Comparison of ENCODE assay signal across 9 mouse cellular contexts in the genomic region with DNA sequence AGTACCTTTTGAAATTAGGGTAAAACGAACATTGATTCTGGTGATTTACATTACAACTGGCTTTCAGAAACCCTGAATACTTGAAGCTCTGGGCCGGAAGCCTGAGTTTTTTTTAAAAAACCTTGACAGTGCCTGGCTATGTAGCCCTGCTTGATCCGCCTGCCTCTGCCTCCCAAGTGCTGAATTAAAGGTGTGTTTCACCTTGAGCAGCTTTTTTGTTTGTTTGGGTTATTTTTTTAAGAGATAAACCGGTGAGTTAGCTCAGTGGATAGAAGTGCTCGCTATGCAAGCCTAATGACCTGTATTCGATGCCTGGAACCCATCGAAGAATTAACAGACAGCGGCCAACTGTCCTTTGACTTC. TPM values are rescaled to one million over a fixed set of nuclear protein-coding genes. Genes with fewer than 3 reads are reported as not detected.
DNase-seq lines count a peak whose midpoint lies in the region; ATAC-seq and TF ChIP-seq lines count a peak whose summit lies in the region.
"Had no signal": no experiment of that assay in that cellular context is flagged by ENCODE, and none has a peak within 500 bp of the region (broad histone marks: within the 10 kb centered on the region; RNA-seq: fewer than 3 reads in every experiment).

No protein-coding gene starts in this region.

- no peak for TF ChIP-seq CTCF in cerebellum, adult 2 months (IDR thresholded peaks at IDR 0.05; ENCODE audit: borderline replicate concordance, insufficient read depth, low read depth, low read length)

- DNase-seq in 3134 (ENCODE audit: extremely low read depth, insufficient read length, low spot score), result peak; percentile 62
- DNase-seq in retina, embryonic 14.5 days (ENCODE audit: low spot score), result no peak
- no peak for DNase-seq in gastrocnemius, adult 8-10 months (ENCODE audit: low spot score in 2 of 2)
- DNase-seq in cerebellum, adult 2 months, result no peak

- H3K9ac ChIP-seq in forebrain, embryonic 13.5 days, result no peak overlapping the region
- peak overlapping the region; percentile 56 for H3K9ac ChIP-seq in liver, embryonic 16.5 days (ENCODE audit: low read depth, low read length)

- no peak for TF ChIP-seq POLR2A in cerebellum, adult 2 months (IDR thresholded peaks at IDR 0.05; ENCODE audit: borderline replicate concordance, insufficient read depth, low read length)

- no peak for ATAC-seq in erythroblast, adult 5-6 weeks (replicated peaks; ENCODE audit: low FRiP score, poor library complexity, severe bottlenecking)
- ATAC-seq in forebrain, embryonic 13.5 days, result no peak
- no peak for ATAC-seq in liver, embryonic 16.5 days (ENCODE audit: low read depth)

- H3K36me3 ChIP-seq in erythroblast, embryonic 14.5 days (ENCODE audit: control insufficient read depth), result no peaks in the 10 kb centered on the region
- no peaks in the 10 kb centered on the region for H3K36me3 ChIP-seq in forebrain, embryonic 13.5 days (ENCODE audit: poor library complexity, severe bottlenecking)
- H3K36me3 ChIP-seq in liver, embryonic 16.5 days (ENCODE audit: control insufficient read depth, insufficient read depth), result no peaks in the 10 kb centered on the region

- 12% methylated on average over 8 of the region's 8 CpGs for WGBS in forebrain, embryonic 13.5 days
- WGBS in liver, embryonic 16.5 days (ENCODE audit: insufficient replicate concordance), result 6% methylated on average over 8 of the region's 8 CpGs
- WGBS in cerebellum, adult 2 months, result 6% methylated on average over 8 of the region's 8 CpGs

- peak overlapping the region; percentile 61 for H3K27ac ChIP-seq in forebrain, embryonic 13.5 days
- H3K27ac ChIP-seq in liver, embryonic 16.5 days (ENCODE audit: low read length), result peak overlapping the region; percentile 100
- no peak overlapping the region for H3K27ac ChIP-seq in cerebellum, adult 2 months (ENCODE audit: insufficient read depth, low read length)

- H3K27me3 ChIP-seq in erythroblast, embryonic 14.5 days (ENCODE audit: control insufficient read depth), result peaks cover 7% of the 10 kb centered on the region
- no peaks in the 10 kb centered on the region; the same call in 1 of the 2 replicates for H3K27me3 ChIP-seq in forebrain, embryonic 13.5 days
- H3K27me3 ChIP-seq in liver, embryonic 16.5 days (ENCODE audit: control insufficient read depth, insufficient read depth, low read depth, low read length), result no peaks in the 10 kb centered on the region
- no peaks in the 10 kb centered on the region for H3K27me3 ChIP-seq in cerebellum, adult 2 months (ENCODE audit: control insufficient read depth, insufficient read depth, low read length)

- no peaks in the 10 kb centered on the region for H3K9me3 ChIP-seq in erythroblast, embryonic 14.5 days (ENCODE audit: control insufficient read depth, low read length)
- H3K9me3 ChIP-seq in forebrain, embryonic 13.5 days (replicated peaks), result no peaks in the 10 kb centered on the region
- no peaks in the 10 kb centered on the region for H3K9me3 ChIP-seq in liver, embryonic 16.5 days (replicated peaks; ENCODE audit: control insufficient read depth, low read length)

- H3K4me1 ChIP-seq in erythroblast, embryonic 14.5 days (ENCODE audit: control insufficient read depth), result peaks cover 48% of the 10 kb centered on the region
- peaks cover 24% of the 10 kb centered on the region for H3K4me1 ChIP-seq in forebrain, embryonic 13.5 days
- H3K4me1 ChIP-seq in liver, embryonic 16.5 days (ENCODE audit: control insufficient read depth, low read depth, low read length), result peaks cover 28% of the 10 kb centered on the region
- H3K4me1 ChIP-seq in cerebellum, adult 2 months (ENCODE audit: control insufficient read depth, insufficient read depth, low read length), result peaks cover 8% of the 10 kb centered on the region; the same call in 1 of the 2 replicates

- peak overlapping the region; percentile 71 for H3K4me2 ChIP-seq in forebrain, embryonic 13.5 days
- H3K4me2 ChIP-seq in liver, embryonic 16.5 days (ENCODE audit: low read depth, low read length), result peak overlapping the region; percentile 88

- peak overlapping the region; percentile 41 for H3K4me3 ChIP-seq in erythroblast, embryonic 14.5 days (replicated peaks)
- no peak overlapping the region for H3K4me3 ChIP-seq in forebrain, embryonic 13.5 days
- H3K4me3 ChIP-seq in liver, embryonic 16.5 days (ENCODE audit: low read depth, low read length), result peak overlapping the region; percentile 25
- no peak overlapping the region for H3K4me3 ChIP-seq in cerebellum, adult 2 months (replicated peaks; ENCODE audit: insufficient read depth, low read depth, low read length)

RNA-seq across cellular contexts. Expression of a gene that starts 6.1 kb away (rescaled TPM):
- 0.23 and 0.45 TPM in 2 replicates for polyA plus RNA-seq in erythroblast, embryonic 14.5 days (2012)
- total RNA-seq in erythroblast, adult 5-6 weeks (2015; ENCODE audit: low replicate concordance), result 3.1 and 5.9 TPM in 2 replicates
- total RNA-seq in erythroblast, adult 5-6 weeks (2017; ENCODE audit: low replicate concordance), result 0.60 and 2.0 TPM in 2 replicates
- polyA plus RNA-seq in forebrain, embryonic 13.5 days (2015; fragmentation: Nextera tagmentation; extraction: Ambion mirVana), result 24.7 TPM in 2 replicates
- polyA plus RNA-seq in liver, embryonic 16.5 days (2015; fragmentation: Nextera tagmentation; extraction: Ambion mirVana), result 4.6 and 6.5 TPM in 2 replicates
- total RNA-seq in gastrocnemius, adult 8-10 months (2022), result 10 to 100 TPM in 1 of 4 experiments, 1 to 10 TPM in 3; 7.2 to 13.5 (median 9.4) TPM
- 114 and 122 TPM in 2 replicates for polyA plus RNA-seq in cerebellum, adult 2 months (2012; rRNA removed)

RNA-seq across cellular contexts. Expression of a gene that starts 15.9 kb away (rescaled TPM):
- 1.6 and 2.0 TPM in 2 replicates for polyA plus RNA-seq in erythroblast, embryonic 14.5 days (2012)
- total RNA-seq in erythroblast, adult 5-6 weeks (2015; ENCODE audit: low replicate concordance), result 18.8 and 38.5 TPM in 2 replicates
- total RNA-seq in erythroblast, adult 5-6 weeks (2017; ENCODE audit: low replicate concordance), result 14.8 and 57.5 TPM in 2 replicates
- polyA plus RNA-seq in forebrain, embryonic 13.5 days (2015; fragmentation: Nextera tagmentation; extraction: Ambion mirVana), result 16.8 and 17.7 TPM in 2 replicates
- polyA plus RNA-seq in liver, embryonic 16.5 days (2015; fragmentation: Nextera tagmentation; extraction: Ambion mirVana), result 17.2 and 19.1 TPM in 2 replicates
- 10 to 100 TPM; 76.0 to 89.9 (median 78.1) TPM for total RNA-seq in gastrocnemius, adult 8-10 months (2022)
- polyA plus RNA-seq in cerebellum, adult 2 months (2012; rRNA removed), result 194 and 240 TPM in 2 replicates

RNA-seq across cellular contexts. Expression of a gene that starts 24.6 kb away (rescaled TPM):
- not detected in 2 replicates for polyA plus RNA-seq in erythroblast, embryonic 14.5 days (2012)
- total RNA-seq in erythroblast, adult 5-6 weeks (2015; ENCODE audit: low replicate concordance), result not detected in 2 replicates
- not detected in 2 replicates for total RNA-seq in erythroblast, adult 5-6 weeks (2017; ENCODE audit: low replicate concordance)
- polyA plus RNA-seq in forebrain, embryonic 13.5 days (2015; fragmentation: Nextera tagmentation; extraction: Ambion mirVana), result not detected in 2 replicates
- polyA plus RNA-seq in liver, embryonic 16.5 days (2015; fragmentation: Nextera tagmentation; extraction: Ambion mirVana), result not detected in 2 replicates
- not detected for total RNA-seq in gastrocnemius, adult 8-10 months (2022)
- not detected in 2 replicates for polyA plus RNA-seq in cerebellum, adult 2 months (2012; rRNA removed)
- polyA plus RNA-seq: C2C12 had no signal

Comparison
In these comparisons a context has a peak if more than half of its experiments do, and no peak if none do; other contexts are left out.
1. H3K4me3 ChIP-seq: peak in erythroblast, embryonic 14.5 days (single experiment) and liver, embryonic 16.5 days (single experiment); none in forebrain, embryonic 13.5 days (single experiment) and cerebellum, adult 2 months (single experiment).